Mouse (Mus musculus): ENCODE data around the gene Usp28. TPM values are rescaled to one million over a fixed set of nuclear protein-coding genes. Genes with fewer than 3 reads are reported as not detected.
"Not testable (repeated sequence)": the region's sequence is repeated elsewhere in the genome, so short reads cannot be mapped to it uniquely, and the experiment has no call there.

Gene Usp28
- polyA plus RNA-seq, 1 experiment from 2014 or later, result 27.4 TPM

DNA sequence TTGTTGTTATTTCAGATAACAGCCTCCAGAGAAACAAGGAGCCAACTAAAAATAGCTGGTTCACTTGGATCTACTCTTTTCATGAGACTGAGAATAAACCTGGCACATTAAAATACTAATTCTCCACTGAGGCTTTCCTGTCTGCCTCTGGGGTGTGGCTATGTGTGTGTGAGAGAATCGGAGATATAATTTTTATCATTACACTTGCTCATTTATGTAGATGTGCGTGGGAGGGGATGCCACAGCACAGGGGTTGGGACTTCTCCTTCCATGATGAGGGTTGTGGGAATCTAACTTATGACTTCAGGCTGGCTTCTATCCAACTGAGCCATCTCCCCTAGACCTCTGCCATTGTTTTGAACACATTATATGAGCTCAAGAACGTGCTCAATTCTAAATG lies 4.4 kb upstream of the Usp28 start:
- no peak for ATAC-seq (ENCODE audit: insufficient read depth, low FRiP score)

GRCm38 (mm10) chr9:48981827-48982226 lies 3.3 kb upstream of the Usp28 start:
- Histone ChIP-seq H3K9me3 (replicated peaks; ENCODE audit: control insufficient read depth, low read length) (no peaks in the 10 kb centered on the region), H3K4me1 (ENCODE audit: control insufficient read depth, insufficient read depth, low read length) (0 out of 2 replicates have a peak, but pooled peaks cover 3% of the 10 kb centered on the region), H3K4me2 (ENCODE audit: low read depth, low read length) (no peak overlapping the region), H3K36me3 (ENCODE audit: control insufficient read depth, insufficient read depth, low read length) (no peaks in the 10 kb centered on the region), H3K27me3 (ENCODE audit: control insufficient read depth, insufficient read depth, low read length) (no peaks in the 10 kb centered on the region), H3K27ac (ENCODE audit: low read length) (no peak overlapping the region), H3K4me3 (replicated peaks; ENCODE audit: low read length) (no peak overlapping the region), H3K9ac (ENCODE audit: low read length) (no peak overlapping the region)
- no peak for ATAC-seq (ENCODE audit: insufficient read depth, low FRiP score)

More for the DNA sequence above, 4.4 kb upstream of the Usp28 start:
- H3K4me1 ChIP-seq (ENCODE audit: control insufficient read depth, insufficient read depth, low read length), result no peaks in the 10 kb centered on the region
- no peaks in the 10 kb centered on the region for H3K36me3 ChIP-seq (ENCODE audit: control insufficient read depth, insufficient read depth, low read length)
- no peak overlapping the region for H3K4me2 ChIP-seq (ENCODE audit: low read depth, low read length)
- H3K4me3 ChIP-seq (replicated peaks; ENCODE audit: low read length), result no peak overlapping the region
- H3K27ac ChIP-seq (ENCODE audit: low read length), result no peak overlapping the region
- H3K27me3 ChIP-seq (ENCODE audit: control insufficient read depth, insufficient read depth, low read length), result no peaks in the 10 kb centered on the region
- WGBS, result 76% methylated on average over 3 of the region's 3 CpGs
- no peaks in the 10 kb centered on the region for H3K9me3 ChIP-seq (replicated peaks; ENCODE audit: control insufficient read depth, low read length)
- no peak overlapping the region for H3K9ac ChIP-seq (ENCODE audit: low read length)

DNA sequence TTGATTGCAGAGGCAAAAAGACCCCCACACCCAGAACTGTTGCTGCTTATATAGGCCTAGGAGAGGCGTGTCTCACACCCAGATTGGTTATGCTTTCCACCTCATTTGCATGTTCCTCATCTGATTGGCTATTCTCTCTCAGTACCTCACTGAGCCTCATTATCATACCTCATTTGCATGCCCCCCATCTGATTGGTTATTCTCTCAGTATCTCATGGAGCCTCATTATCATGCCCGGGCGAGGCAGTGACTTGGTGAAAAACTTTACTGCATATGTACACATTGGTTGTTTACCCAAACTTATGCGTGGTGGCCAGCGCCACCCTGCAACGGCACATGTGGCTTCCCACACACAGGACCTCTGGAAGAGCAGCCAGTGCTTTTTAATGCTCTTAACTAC lies 1.4 kb upstream of the Usp28 start:
- not testable (repeated sequence) for H3K4me2 ChIP-seq (ENCODE audit: low read depth, low read length)

GRCm38 (mm10) chr9:48984320-48984844 lies 793 bp upstream of the Usp28 start:
- H3K4me2 ChIP-seq (ENCODE audit: low read depth, low read length), result peak overlapping the region; percentile 63
- no peak for ATAC-seq (ENCODE audit: insufficient read depth, low FRiP score)
- H3K9ac ChIP-seq (ENCODE audit: low read length), result peak overlapping the region; percentile 84
- 17% methylated on average over 8 of the region's 8 CpGs for WGBS
- H3K36me3 ChIP-seq (ENCODE audit: control insufficient read depth, insufficient read depth, low read length), result no peaks in the 10 kb centered on the region
- H3K27me3 ChIP-seq (ENCODE audit: control insufficient read depth, insufficient read depth, low read length), result no peaks in the 10 kb centered on the region
- peaks cover 13% of the 10 kb centered on the region; the same call in 1 of the 2 replicates for H3K4me1 ChIP-seq (ENCODE audit: control insufficient read depth, insufficient read depth, low read length)
- H3K27ac ChIP-seq (ENCODE audit: low read length), result peak overlapping the region; percentile 88
- H3K4me3 ChIP-seq (replicated peaks; ENCODE audit: low read length), result peak overlapping the region; percentile 58
- H3K9me3 ChIP-seq (replicated peaks; ENCODE audit: control insufficient read depth, low read length), result no peaks in the 10 kb centered on the region

More for the DNA sequence above, 1.4 kb upstream of the Usp28 start:
- 88% methylated on average over 6 of the region's 6 CpGs for WGBS
- H3K4me1 ChIP-seq (ENCODE audit: control insufficient read depth, insufficient read depth, low read length), result peaks cover 13% of the 10 kb centered on the region; the same call in 1 of the 2 replicates
- H3K27me3 ChIP-seq (ENCODE audit: control insufficient read depth, insufficient read depth, low read length); H3K27ac ChIP-seq (ENCODE audit: low read length); H3K9me3 ChIP-seq (replicated peaks; ENCODE audit: control insufficient read depth, low read length); ATAC-seq (ENCODE audit: insufficient read depth, low FRiP score); H3K9ac ChIP-seq (ENCODE audit: low read length); H3K36me3 ChIP-seq (ENCODE audit: control insufficient read depth, insufficient read depth, low read length); H3K4me3 ChIP-seq (replicated peaks; ENCODE audit: low read length): not testable (repeated sequence)

- under 1% methylated on average over 20 of the region's 20 CpGs for WGBS
- H3K27ac ChIP-seq (ENCODE audit: low read length), result peak overlapping the region; percentile 77
- H3K4me1 ChIP-seq (ENCODE audit: control insufficient read depth, insufficient read depth, low read length), result peaks cover 13% of the 10 kb centered on the region; the same call in 1 of the 2 replicates
- H3K27me3 ChIP-seq (ENCODE audit: control insufficient read depth, insufficient read depth, low read length), result no peaks in the 10 kb centered on the region
- peak overlapping the region; percentile 88 for H3K4me2 ChIP-seq (ENCODE audit: low read depth, low read length)
- no peak for ATAC-seq (ENCODE audit: insufficient read depth, low FRiP score)
- H3K4me3 ChIP-seq (replicated peaks; ENCODE audit: low read length), result peak overlapping the region; percentile 81
- peak overlapping the region; percentile 84 for H3K9ac ChIP-seq (ENCODE audit: low read length)
- no peaks in the 10 kb centered on the region for H3K9me3 ChIP-seq (replicated peaks; ENCODE audit: control insufficient read depth, low read length)
- H3K36me3 ChIP-seq (ENCODE audit: control insufficient read depth, insufficient read depth, low read length), result no peaks in the 10 kb centered on the region
Observed at GRCm38 (mm10) chr9:48985708-48986088, 523 bp downstream of the Usp28 start.

DNA sequence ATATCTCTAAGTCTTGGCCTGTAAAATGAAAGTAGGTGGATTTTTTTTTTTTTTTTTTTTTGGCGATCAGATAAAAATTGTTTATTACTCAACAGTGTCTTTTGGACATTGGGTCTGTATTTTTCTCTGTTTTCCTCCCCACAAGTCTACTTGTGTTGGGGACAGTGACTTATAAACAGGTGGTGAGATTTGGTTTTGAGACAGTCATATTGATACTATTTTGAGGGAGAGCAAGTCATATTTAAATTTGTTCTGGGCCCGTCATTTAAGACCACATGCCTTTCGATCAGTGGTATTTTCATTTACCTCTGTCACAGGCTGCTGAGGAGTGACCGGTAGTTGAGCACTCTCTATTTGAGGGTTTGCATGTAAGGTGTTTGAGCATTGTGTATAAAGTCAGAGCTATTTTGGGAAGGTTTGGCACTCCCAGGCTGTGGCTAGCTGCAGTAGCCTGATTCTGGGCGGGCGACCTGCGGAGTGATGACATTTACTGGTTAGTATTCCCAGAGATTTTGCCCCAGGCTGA lies 1.5 kb downstream of the Usp28 start:
- Histone ChIP-seq H3K4me1 (ENCODE audit: control insufficient read depth, insufficient read depth, low read length) (peaks cover 13% of the 10 kb centered on the region; the same call in 1 of the 2 replicates), H3K27me3 (ENCODE audit: control insufficient read depth, insufficient read depth, low read length) (no peaks in the 10 kb centered on the region), H3K36me3 (ENCODE audit: control insufficient read depth, insufficient read depth, low read length) (no peaks in the 10 kb centered on the region), H3K4me3 (replicated peaks; ENCODE audit: low read length) (no peak overlapping the region; the same call in 1 of the 2 replicates), H3K9ac (ENCODE audit: low read length) (0 out of 2 replicates have a peak overlapping the region, but pooled peaks have one; percentile 9), H3K9me3 (replicated peaks; ENCODE audit: control insufficient read depth, low read length) (no peaks in the 10 kb centered on the region), H3K4me2 (ENCODE audit: low read depth, low read length) (peak overlapping the region; percentile 88), H3K27ac (ENCODE audit: low read length) (no peak overlapping the region)
- ATAC-seq (ENCODE audit: insufficient read depth, low FRiP score), result no peak
- 35% methylated on average over 7 of the region's 7 CpGs for WGBS

- Histone ChIP-seq H3K36me3 (ENCODE audit: control insufficient read depth, insufficient read depth, low read length) (no peaks in the 10 kb centered on the region), H3K4me3 (replicated peaks; ENCODE audit: low read length) (no peak overlapping the region), H3K27me3 (ENCODE audit: control insufficient read depth, insufficient read depth, low read length) (no peaks in the 10 kb centered on the region), H3K9ac (ENCODE audit: low read length) (0 out of 2 replicates have a peak overlapping the region, but pooled peaks have one; percentile 9), H3K4me2 (ENCODE audit: low read depth, low read length) (peak overlapping the region; percentile 88), H3K27ac (ENCODE audit: low read length) (no peak overlapping the region), H3K9me3 (replicated peaks; ENCODE audit: control insufficient read depth, low read length) (no peaks in the 10 kb centered on the region), H3K4me1 (ENCODE audit: control insufficient read depth, insufficient read depth, low read length) (peaks cover 13% of the 10 kb centered on the region; the same call in 1 of the 2 replicates)
- 31% methylated on average over 12 of the region's 12 CpGs for WGBS
- ATAC-seq (ENCODE audit: insufficient read depth, low FRiP score), result no peak
Observed at GRCm38 (mm10) chr9:48987201-48988101, 2.3 kb downstream of the Usp28 start.

DNA sequence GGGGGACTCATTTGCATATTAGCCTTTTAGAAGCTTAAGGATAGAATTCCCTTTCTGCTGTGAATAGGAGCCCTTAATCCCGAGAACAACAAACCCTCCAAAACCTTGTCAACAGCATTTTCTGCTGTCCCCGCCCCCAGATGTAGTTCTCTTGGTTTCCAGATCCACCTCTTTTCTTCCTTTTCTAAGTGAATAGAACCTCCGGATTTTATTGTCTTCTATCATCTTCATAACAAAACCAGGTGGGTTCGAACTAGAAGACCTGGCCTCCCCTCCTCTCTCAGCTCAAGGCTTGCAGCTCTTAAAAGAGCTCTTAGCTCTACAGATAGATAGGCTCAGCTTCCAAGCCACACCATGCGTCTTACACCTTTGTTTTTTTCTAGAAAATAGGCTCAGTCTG lies 6.5 kb downstream of the Usp28 start:
- H3K9ac ChIP-seq (ENCODE audit: low read length), result no peak overlapping the region
- no peak for ATAC-seq (ENCODE audit: insufficient read depth, low FRiP score)
- WGBS, result 82% methylated on average over 5 of the region's 5 CpGs

DNA sequence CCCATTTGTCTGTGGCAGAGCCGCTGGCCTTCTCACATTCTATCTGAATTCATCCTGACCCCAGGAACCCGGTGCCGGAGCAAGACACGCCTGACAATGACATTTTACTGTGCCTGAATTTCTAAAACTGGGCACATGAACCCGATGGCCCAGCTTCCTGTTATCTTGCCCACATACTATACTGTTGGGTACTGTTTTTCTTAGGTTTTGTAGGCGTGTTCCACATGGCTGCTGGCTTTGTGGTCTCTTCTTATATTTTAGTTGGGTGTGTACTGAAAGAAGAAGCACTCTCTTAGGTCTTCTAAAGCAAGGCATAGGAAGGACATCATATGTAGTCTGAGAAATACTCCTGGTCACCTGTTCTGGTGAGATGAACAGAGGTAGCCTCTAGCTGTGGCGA lies 9.6 kb downstream of the Usp28 start:
- Histone ChIP-seq H3K27ac (ENCODE audit: low read length) (no peak overlapping the region), H3K4me2 (ENCODE audit: low read depth, low read length) (no peak overlapping the region), H3K27me3 (ENCODE audit: control insufficient read depth, insufficient read depth, low read length) (no peaks in the 10 kb centered on the region), H3K9ac (ENCODE audit: low read length) (no peak overlapping the region), H3K4me1 (ENCODE audit: control insufficient read depth, insufficient read depth, low read length) (no peaks in the 10 kb centered on the region), H3K36me3 (ENCODE audit: control insufficient read depth, insufficient read depth, low read length) (no peaks in the 10 kb centered on the region), H3K9me3 (replicated peaks; ENCODE audit: control insufficient read depth, low read length) (no peaks in the 10 kb centered on the region), H3K4me3 (replicated peaks; ENCODE audit: low read length) (no peak overlapping the region)
- 91% methylated on average over 7 of the region's 7 CpGs for WGBS
- ATAC-seq (ENCODE audit: insufficient read depth, low FRiP score), result no peak

More for the DNA sequence above, 6.5 kb downstream of the Usp28 start:
- Histone ChIP-seq H3K9me3 (replicated peaks; ENCODE audit: control insufficient read depth, low read length) (no peaks in the 10 kb centered on the region), H3K4me2 (ENCODE audit: low read depth, low read length) (no peak overlapping the region), H3K36me3 (ENCODE audit: control insufficient read depth, insufficient read depth, low read length) (no peaks in the 10 kb centered on the region), H3K4me3 (replicated peaks; ENCODE audit: low read length) (no peak overlapping the region), H3K27me3 (ENCODE audit: control insufficient read depth, insufficient read depth, low read length) (no peaks in the 10 kb centered on the region), H3K27ac (ENCODE audit: low read length) (no peak overlapping the region), H3K4me1 (ENCODE audit: control insufficient read depth, insufficient read depth, low read length) (peaks cover 11% of the 10 kb centered on the region; the same call in 1 of the 2 replicates)
